Mouse (Mus musculus): ENCODE measurements at regions not wholly inside any gene's neighbourhood (a gene's known extent, or its start where the extent isn't known, plus 50 kb on each side); places are given as distances from the start of the nearest gene placed in this dataset.

DNA sequence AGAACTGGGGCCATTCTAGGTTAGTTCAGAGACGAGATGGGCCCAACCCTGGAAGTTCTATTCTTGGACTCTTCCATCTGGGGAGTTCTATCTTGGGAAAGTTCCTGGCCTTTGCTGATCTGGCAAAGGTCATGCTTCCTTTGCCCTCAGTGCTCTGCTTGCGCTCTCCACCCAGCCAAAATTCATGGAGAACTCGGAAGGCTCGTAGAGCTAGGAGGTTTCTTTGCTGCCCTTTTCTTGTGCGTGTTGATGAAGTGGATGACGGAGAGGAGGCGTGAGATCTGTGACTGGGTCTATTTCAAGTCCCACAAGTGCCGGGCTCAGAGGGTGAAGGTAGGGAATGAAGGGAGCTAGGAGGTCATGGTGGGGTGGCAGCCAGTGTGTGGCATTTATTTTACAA, 282.4 kb downstream of the Kcnrg start:
- no peak for DNase-seq (ENCODE audit: low spot score in 2 of 2)

DNA sequence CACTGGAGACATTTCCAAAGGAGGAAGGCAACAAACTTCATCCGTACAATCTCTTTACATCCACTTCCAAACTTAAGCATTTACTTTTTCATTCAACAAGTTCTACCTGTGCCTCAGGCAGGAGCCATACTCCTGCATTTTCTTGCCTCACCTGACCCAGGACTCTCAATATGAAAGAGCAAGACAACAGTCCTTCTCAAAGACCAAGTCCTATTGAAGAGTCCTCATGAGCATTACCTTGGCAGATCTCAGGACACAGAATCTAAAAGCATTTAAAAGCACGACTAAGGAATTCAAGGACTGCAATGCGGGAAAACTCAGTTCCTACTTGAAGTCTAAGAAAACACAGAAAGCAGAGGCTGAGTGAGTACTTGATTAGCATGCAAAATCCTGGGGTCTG, 286.5 kb downstream of the Kcnrg start:
- no peak for DNase-seq (ENCODE audit: low spot score in 2 of 2)

DNA sequence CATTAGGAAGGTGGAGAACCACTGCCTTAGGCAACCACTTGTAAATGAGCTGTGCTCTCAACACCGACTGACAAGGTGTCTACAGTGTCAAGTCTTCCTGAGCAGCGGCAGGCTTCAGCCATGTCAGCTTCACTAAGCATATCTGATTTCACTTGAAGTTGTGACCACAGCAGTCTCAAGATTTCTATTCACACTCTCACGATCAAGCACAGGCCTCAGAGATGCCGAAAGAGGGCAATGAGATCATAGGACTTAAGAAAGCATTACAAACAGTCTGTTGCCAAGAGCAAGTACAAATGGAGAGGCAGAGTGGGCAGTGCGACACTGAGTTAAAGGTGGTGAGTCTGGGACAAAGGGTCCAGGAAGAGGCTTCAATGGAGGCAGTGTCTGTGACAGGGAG, 289.6 kb downstream of the Kcnrg start:
- DNase-seq (ENCODE audit: low spot score in 2 of 2) = no peak

DNA sequence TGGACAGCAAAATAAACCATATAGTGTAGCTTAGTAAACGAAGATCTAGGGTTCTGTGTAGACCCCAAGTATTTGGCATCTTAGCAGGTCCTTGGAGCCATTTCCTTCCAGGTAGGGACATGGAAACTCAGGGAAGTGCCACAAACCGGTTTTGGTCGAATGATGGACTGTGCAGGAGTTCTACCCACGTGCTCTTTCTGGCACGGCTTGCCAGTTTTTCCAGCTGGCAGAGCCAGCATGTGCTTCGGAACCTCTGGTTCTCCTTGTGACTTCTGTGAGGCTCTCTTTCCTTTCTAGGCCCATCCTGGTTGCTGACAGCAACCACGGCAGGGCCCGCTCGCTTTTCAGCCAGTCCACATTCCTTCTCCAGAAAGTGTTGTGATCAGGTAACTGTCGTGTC, 291.4 kb downstream of the Kcnrg start:
- DNase-seq (ENCODE audit: low spot score in 2 of 2) = no peak

DNA sequence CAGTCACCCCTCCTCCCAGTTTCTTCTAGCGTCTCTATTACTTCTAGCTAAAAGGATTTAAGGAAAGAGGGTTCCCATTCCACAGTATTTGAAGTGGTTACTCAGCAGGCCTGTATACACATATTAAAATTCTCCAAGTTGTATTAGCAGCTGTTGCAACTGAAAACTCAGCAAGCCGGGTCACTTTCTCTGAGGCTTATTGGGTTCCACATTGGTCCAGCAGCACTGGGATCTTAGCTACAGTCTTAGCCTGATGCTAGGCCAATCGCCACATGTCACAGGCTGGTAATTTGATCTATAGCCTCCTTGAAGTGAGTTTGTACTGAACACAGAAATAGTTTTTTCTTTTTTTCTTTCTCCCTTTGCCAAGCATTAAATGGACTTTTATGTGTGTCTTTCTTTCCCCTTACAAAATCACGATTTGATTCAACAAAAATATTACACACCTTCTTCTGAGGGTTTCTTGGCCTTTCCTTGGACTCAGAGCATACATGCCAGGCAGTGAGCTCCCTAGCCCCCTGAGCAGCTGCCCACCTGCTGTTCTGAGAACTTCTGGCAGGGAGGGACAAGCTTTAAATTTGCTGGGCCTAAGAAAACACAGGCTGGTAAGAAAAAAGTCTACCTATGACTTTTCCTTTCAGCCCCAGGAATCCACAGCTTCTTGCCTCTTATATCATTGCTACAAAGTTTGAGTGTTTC, 297.3 kb downstream of the Kcnrg start:
- no peak for DNase-seq (ENCODE audit: low spot score in 2 of 2)

DNA sequence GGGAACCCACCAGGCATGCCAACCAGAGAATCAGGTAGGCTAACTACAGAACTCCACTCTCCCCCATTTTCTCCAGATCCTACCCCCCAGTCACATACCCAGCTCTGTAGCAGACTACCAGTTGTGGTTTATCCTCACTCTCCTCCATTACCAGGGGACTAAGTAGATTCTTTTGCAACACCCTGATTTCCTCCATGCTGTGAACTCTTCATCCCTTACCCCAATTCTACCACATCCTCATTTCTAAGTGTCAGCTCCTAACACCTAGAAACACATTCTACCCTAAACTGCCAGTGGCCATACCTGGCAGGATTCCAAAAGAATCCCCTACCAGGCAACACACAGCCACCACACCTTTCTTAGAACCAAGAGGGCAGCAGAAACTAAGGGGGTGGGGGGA, 310.9 kb downstream of the Kcnrg start:
- DNase-seq (ENCODE audit: low spot score in 2 of 2) = no peak

DNA sequence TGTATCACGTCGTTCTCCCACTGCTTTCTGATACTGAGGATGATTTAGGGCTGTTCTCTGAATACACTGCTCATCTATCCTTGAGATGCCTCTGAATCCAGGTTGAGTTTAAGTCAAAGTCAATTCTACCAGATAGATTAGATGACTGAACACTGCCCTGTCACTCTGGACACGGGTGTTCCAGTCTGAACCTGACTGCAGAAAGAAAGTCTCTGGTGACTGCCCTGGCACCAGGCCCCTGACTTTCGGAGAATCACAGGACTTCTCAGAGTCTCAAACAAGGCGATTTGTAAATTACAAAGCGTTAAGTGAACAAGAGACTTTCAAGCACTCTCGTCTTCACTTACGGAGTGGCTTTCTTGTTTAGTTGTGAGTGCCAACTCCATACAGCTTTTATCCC, 324.6 kb downstream of the Kcnrg start:
- DNase-seq (ENCODE audit: low spot score in 2 of 2) = no peak

DNA sequence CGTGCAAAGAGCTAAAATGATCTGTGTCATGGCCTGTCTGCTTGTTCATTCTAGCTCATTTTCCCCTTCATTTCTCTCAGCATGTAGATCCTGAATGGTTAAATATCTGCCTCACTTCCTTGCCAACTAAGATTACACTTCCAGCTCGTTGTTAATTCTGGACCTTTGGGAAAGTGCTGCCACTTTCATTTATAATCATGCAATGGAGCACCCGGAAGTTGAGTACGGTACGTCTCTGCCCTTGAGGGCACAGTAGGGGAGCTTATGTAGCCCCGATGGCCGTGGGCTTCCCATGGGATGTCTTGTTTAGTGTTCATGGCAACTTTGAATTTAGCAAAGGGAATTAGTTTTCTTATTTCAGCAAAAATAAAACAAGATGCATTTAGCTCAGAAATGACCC, 334.4 kb downstream of the Kcnrg start:
- no peak for DNase-seq (ENCODE audit: low spot score in 2 of 2)

DNA sequence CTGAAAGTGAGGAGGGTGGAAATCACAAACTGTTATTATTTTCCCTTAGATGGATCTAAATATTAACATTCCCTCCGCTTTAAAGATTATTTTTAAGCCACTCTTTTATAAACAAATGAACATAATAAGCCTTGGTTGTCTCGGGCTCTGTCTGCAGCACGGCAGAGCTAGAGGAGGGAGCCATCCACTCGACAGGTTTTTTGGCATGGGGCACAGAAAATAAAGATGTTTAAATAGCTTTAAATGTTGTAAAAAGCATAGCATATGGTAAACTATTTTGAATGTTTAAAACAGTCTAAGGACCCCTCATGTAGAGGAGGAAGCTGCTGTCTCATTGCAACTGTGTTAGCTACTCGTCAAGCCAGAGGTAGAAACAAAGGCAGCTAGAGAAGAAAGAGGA, 338.4 kb downstream of the Kcnrg start:
- no peak for DNase-seq (ENCODE audit: low spot score in 2 of 2)

DNA sequence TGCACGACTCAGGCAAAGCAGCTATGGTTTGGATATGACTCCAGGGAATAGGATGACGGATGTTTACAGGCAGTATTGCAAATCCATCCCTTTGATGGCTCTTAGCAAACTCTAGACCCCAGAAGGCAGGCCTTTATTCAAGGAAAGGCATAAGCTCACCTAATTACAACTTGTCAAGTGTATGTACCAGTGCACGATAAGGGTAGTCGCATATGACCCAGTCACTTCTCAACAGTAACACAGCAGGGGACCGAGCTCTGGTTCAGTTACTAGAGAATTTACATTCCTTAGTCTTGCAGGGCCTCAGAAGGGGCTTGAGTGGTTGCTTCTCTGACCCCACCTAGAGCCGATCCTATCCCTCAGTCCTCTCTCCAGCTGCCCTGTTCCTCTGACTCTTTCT, 342.2 kb downstream of the Kcnrg start:
- DNase-seq (ENCODE audit: low spot score in 2 of 2) = no peak

DNA sequence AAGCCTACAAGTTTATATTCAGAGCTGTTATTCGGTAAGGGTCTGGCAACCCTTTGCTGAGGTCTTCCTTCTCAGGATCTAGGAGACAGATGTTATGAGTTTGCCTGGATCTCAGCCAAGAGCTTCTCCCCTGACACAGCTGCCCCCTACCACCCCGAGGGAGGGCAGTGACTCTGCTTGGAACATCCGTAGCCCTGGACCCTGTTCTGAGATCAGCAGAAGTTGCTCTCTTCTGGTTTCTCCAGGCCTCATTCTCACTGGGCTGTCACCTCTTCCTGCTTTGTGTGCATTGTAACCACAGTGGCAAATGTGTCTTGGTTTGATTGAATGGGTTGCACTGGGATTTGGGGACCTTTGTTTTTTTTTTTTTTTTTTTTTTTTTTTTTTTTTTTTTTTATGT, 342.4 kb upstream of the Rnaseh2b start:
- no peak for DNase-seq (ENCODE audit: low spot score in 2 of 2)

DNA sequence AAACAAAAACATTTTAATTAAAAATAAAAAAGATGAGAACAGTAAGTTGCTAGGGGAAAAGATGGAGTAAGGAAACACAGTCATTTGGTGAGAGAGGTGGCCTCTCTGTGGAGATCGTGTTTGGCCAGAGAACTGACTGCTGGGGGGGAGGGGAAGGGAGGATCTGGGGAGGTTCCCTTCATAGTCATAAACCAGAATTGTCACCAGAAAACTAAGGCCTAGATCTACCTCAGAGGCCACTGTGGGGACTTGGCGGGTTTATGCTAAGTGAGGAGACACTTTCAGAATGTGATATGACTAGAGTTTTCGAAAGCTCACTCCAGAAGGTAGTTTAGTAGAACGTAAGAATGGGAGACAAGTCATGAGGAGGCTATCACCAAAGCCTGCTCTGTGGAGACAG, 339.4 kb upstream of the Rnaseh2b start:
- no peak for DNase-seq (ENCODE audit: low spot score in 2 of 2)

DNA sequence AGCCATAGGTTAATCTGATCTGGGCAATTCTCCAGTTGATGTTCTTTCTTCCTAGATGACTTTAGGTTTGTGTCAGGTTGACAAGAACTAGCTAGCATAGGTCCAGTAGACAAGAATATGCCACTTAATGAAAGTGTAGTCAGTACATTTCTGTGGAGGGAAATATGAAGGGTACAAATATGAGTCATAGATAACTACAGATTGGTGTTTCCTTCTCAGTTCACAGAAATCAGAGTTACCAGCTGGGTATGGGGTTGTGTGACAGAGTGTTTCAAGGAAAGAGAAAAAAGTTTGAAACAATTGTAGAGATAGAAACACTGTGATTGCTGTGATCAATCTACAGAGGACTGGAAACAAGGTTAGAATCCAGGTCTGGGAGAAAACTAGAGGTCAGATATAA, 337.0 kb upstream of the Rnaseh2b start:
- no peak for DNase-seq (ENCODE audit: low spot score in 2 of 2)

DNA sequence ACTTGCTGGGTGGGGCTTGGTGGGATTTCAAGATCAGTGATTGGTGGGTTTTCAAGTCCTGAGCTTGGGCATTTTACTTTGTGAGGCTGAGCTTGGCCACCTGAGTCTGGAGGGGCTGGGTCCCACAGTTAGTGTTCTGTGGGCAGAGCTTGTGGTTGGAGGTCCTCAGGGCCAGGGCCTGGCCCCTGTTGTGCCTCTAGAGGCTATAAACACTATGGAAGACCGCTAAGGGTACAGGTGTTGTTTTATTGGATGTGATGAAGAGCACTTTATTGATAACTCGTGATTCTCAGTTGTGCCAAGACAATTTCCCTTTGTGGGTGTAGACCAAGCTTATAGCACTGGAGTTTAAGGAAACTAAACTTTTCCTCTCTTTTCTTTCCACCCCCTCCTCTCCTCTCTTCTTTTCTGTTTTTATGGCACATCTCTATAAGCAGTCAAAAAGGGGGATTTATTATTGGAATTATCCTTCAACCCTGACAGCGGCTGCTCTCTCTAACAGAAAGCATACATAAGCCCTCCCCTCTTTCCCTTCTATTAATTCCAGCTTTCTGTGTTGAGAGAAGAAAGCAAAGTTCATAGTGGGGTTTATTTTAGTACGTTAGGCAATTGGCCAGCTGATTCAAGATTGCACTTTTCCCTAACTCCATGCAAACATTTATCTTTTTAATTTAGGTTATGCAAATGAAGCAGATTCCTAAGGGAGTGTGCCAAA, 332.0 kb upstream of the Rnaseh2b start:
- no peak for DNase-seq (ENCODE audit: low spot score in 2 of 2)

DNA sequence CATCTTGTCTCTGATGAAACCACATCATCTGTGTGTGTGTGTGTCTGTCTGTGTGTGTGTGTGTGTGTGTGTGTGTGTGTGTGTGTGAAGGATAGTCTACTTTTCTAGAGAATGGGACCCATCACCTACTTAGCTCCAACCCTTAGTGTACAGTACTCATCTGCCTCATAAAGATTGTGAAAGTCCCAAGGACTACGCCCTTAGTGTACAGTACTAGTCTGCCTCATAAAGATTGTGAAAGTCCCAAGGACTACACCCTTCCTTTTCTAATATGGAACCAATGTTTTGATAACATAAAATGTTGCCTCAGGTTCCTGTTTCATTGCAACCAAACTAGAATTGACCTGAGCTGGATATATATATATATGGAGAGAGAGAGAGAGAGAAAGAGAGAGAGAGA, 323.9 kb upstream of the Rnaseh2b start:
- no peak for DNase-seq (ENCODE audit: low spot score in 2 of 2)

DNA sequence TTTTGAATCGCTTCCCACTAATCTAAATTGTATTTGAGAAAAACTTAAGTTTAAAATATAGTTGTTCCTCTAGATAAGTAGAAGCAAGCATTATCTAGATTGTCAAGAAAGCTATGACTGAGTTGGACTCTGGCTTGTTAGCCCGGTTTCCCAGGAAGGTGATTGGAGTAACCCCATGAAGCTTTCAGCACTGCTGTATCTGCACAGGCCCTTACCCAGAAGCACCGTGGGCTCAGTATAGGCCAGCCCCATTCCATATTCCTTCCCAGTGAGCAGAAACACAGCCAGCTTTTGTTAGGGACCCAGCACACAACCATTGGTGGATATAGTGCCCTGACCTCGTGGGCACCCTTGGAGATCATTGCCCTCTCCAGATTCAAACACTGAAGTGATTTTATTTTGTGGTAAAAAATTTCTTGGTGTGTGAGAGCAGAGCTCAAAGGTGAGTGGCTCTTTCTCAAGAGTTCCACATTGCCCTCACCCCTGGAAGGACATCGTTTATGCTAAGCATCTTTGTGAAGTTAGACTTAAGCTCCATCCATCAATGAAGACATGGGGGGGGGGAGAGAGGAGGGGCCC, 323.3 kb upstream of the Rnaseh2b start:
- DNase-seq (ENCODE audit: low spot score in 2 of 2) = no peak

DNA sequence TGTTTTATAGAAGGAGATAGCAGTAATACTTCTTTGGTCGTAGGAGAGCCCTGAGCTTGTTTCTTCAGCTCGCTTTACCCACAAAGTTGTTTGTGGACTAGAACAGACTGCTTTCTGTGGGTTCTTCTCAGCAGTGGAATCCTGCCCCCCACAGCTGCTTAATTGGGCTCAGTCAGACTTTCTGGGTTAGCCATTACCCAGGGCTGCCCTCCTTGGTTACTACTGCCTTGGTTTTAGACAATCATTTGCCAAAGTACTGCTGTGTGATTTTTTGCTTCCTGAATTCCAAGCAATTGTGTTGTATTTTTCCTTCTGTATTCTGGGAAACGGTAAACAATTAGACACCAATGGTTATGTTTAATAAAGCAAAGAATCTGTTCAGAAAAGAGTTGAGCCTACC, 321.8 kb upstream of the Rnaseh2b start:
- DNase-seq (ENCODE audit: low spot score in 2 of 2) = no peak

DNA sequence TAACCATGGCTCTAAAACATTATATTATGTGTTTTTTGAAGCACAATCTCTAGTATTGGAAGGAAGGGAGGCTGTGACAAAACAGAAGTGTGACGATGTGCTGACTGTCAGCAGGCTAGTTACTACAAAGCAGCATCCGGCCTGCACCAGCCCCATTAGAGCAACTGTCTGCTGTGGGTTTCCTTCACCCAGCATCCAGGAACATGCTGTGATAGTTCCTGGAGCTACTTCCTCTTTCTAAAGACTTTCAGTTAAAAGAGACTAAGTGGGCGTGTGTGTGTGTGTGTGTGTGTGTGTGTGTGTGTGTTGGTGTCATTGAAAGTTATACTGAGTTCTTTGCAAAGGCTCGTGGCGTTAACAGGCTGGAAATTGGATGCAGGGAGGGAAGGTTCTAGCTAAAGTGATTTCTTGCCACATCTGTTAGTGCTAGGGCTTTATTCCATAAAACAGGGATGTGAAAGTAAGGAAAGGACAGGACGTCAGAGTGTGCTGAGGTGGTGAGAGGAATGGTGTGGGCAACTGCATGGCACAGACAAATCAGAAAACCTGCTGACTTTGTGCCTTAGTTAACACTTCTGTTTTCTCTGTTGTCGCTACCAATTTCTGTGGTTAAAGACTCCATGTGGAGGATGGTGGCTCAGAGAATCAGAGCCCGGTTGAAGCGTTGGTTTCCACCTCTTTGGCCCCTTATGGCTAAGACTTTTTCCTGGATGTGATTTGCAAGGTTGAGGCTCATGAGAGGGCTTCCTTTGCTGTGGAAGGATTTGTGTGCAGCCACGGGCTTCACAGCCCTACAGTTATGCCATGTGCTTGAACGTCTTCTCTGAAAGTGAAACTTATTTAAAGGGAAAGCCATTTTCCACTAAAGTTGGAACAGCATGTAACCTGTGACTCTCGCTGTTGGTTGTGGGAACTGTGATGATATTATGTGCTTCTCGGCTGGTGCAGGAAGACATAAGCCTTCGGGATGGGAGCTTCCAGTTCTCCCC, 321.0 kb upstream of the Rnaseh2b start:
- DNase-seq (ENCODE audit: low spot score in 2 of 2) = no peak

DNA sequence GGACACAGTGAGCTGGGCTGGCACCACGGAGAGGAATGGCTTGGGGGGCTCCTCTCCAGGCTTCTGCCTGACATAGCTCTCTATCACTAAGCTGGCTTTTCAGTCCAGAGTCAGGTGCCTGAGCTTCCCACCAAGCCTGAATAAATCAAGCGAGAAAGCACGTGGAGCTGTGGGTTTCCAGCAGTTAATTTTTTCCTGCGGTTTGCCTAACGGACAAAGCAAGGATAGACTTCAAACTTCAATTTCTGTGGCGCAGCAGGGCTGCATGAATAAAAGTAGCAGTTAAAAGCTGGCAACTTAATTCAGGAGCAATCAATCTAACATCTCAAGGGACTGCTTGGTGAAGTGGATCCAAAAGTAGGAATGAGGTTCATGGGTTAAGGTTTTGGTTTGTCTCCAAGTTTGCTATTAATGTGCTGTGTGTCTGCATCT, 317.1 kb upstream of the Rnaseh2b start:
- DNase-seq (ENCODE audit: low spot score in 2 of 2) = no peak

DNA sequence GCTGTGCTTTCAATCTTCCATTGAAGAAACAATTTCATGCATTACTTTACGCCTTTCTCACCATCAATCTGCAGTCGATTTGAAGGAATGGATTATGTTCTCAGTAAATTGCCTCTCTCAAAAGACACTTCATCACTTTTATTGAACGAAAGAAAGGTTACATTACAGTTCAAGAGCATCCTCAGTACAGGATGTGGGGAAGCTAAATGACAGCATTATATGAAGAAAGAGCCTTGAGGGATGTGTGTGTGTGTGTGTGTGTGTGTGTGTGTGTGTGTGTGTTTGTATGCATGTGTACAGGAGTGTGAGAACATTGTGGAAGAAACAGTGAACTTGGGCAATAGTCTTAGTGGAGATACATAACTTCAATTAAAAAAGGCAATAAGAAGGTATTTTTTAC, 311.8 kb upstream of the Rnaseh2b start:
- no peak for DNase-seq (ENCODE audit: low spot score in 2 of 2)

DNA sequence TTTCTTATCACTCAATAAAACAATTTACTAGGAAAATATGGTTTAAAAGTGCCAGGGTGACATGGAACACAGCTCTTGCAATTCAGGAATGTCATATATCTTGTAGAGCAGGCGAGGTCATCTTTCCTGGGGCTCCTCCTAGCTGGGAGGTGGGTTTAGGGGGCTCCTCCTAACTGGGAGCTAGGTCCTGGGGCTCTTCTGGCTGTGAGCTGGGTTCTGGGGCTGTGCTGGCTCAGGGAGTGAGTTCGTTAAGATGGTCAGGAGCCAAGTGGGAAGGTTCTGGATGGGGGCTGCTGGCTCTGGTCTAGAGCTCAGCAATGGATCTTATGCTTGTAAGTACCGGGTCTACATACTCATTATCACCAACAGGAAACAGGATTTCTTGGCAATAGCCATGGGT, 306.8 kb upstream of the Rnaseh2b start:
- DNase-seq (ENCODE audit: low spot score in 2 of 2) = no peak

DNA sequence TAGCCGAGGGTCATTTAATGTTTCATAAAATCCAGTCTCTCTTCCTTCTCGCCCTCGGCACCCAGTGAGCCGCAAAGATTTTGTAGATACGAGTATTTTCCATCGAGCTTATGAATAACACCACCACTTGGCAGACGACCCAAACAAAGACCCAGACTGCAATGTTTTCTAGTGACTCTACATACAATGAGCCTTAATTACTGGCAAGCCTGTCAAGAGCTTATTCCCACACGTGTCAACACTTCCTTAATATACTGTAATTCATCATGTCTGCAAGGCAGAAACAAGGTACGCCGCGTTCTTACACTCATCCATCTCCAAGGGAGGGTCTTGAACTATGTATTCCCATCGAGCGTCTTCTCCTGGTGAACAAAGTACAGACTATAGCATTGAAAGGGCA, 306.2 kb upstream of the Rnaseh2b start:
- no peak for DNase-seq (ENCODE audit: low spot score in 2 of 2)
